Comparison of ENCODE assay signal across 17 mouse cellular contexts in the genomic region with DNA sequence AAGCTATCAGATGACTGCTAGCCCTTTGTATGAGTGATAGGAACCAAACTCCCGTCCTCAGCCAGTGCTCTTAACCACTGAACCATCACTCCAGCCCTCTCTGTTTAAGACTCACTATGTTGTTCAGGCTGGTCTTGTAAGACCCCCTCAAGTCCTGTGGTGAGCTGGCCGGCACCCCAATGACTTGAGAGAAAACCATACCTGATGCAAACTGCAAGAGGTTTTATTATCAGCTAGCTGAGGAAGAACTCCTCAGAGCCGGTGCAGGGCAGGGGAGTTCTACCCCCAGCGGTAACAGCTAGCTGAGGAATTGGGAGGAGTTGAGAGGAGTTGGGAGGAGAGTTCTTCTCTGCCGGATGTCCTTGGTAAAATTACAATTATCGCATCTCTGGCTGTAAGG.
"Had no signal": no experiment of that assay in that cellular context is flagged by ENCODE, and none has a peak within 500 bp of the region (broad histone marks: within the 10 kb centered on the region; RNA-seq: fewer than 3 reads in every experiment).

No protein-coding gene starts in this region.

- DNase-seq: kidney, adult 2 months; kidney, postnatal 25 days; liver, embryonic 13.5 days; lung, adult 2 months; lung, postnatal 14 days; right cerebral cortex, adult 18-20 months; right cerebral cortex, postnatal 14 days; right cerebral cortex, postnatal 4 days; thymus, adult 2 months; thymus, postnatal 25 days had no signal

- H3K27ac ChIP-seq: kidney, postnatal 0 days; liver, embryonic 13.5 days; macrophage; midbrain, embryonic 15.5 days; neural tube, embryonic 12.5 days; neural tube, embryonic 15.5 days had no signal

- H3K4me3 ChIP-seq: megakaryocyte, embryonic 14.5 days; neural tube, embryonic 12.5 days; neural tube, embryonic 15.5 days had no signal

- H3K9me3 ChIP-seq: midbrain, embryonic 15.5 days; neural tube, embryonic 12.5 days; neural tube, embryonic 15.5 days; stomach, embryonic 15.5 days had no signal

- H3K27me3 ChIP-seq: megakaryocyte, embryonic 14.5 days had no signal

- H3K36me3 ChIP-seq: midbrain, embryonic 15.5 days; neural tube, embryonic 12.5 days; neural tube, embryonic 15.5 days; stomach, embryonic 15.5 days had no signal
